Mouse (Mus musculus) kidney, adult 11 months (tissue): ENCODE data around the gene Spdl1.
"Not testable (repeated sequence)": the region's sequence is repeated elsewhere in the genome, so short reads cannot be mapped to it uniquely, and the experiment has no call there.

ENCODE experiments used
- DNase-seq: peaks from one replicate; pipeline ENCODE4 v3.0.0; 2022

Spdl1 gene

GRCm38 (mm10) chr11:34833318-34834086, at the start of gene Spdl1:
Spdl1 (minus strand) TSS chr11:34833641.
- peak; percentile 94 for DNase-seq

- no peak for DNase-seq
Measured at GRCm38 (mm10) chr11:34881528-34881927, 48.1 kb upstream of the Spdl1 start.

DNA sequence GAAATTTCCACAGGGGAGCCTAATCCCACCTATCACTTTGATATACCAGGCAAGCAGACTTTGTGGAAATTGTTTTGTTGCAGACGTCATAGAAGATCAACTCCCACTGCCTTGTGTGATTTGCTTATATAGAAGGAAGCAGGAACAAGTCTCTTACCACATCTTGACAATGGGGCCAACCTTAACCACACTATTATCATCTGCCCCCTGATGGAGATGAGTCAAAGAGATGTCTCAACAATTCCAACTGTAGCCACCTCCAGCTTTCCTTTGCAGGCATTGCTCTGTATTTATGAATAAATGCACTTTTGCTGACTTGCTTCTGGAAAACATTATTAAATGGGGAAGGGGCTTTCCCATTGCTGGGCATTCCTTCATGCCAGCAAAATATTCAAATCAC, 46.2 kb upstream of the Spdl1 start:
- DNase-seq = no peak

DNA sequence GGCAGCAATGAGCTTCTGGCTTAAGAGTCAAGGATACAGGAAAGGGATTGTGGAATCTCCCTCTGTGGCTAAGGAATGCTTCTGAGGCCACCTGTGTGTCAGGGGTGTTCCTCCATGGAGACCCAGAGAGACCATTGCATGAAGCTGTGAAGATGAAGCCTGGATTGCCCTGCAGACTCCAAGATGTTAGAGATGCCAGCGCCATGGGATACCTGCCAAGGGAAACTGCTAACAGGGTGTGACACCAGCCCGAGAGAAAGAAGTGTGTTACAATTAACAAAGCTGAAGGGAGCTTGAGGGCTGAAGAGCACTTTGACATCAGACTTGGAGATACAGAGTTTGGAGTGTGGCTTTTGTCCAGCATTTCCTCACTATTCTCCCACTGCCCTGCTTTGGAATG, 40.4 kb upstream of the Spdl1 start:
- no peak for DNase-seq

GRCm38 (mm10) chr11:34872432-34872831, 39.0 kb upstream of the Spdl1 start:
- DNase-seq = no peak

DNA sequence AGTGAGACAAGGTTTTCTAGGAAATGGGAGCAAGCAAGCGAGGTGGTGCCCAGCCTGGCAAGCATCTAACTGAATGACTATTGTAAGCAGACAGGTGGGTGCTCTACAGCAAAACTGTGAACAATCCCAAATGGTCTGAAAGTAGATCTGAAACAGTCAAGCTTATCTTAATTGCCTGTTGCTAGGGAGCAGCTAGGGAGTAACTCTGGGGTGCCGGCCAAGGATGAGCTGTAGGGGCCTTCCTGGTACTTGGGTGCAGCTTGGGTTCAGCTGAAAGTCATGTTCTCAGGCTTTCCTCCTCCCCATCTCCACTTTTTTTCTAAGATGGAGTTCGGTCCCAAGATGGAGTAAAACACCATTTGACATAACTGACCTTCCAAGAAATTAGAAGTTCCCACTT, 38.5 kb upstream of the Spdl1 start:
- DNase-seq = no peak

DNA sequence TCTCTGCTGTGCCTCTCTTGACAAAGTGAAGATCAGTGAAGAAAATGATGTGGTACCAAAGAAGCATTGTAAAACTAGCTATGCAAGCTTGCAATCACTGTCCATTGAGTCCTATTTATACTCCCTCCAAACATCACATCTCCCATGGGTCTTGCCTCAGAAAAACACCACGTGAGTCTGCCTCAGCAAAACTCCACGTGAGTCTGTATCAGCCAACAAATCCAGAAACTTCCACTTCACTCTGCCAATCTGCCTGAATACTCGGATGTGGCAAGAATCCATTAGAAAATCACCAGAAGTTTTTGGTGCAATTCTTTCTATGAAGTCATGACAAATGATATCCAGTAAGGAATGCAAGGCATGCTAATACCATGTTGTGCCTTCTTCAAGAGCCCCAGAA, 38.0 kb upstream of the Spdl1 start:
- no peak for DNase-seq

- no peak for DNase-seq
Measured at GRCm38 (mm10) chr11:34868626-34869025, 35.2 kb upstream of the Spdl1 start.

- DNase-seq = no peak
Measured at GRCm38 (mm10) chr11:34865741-34866270, 32.4 kb upstream of the Spdl1 start.

DNA sequence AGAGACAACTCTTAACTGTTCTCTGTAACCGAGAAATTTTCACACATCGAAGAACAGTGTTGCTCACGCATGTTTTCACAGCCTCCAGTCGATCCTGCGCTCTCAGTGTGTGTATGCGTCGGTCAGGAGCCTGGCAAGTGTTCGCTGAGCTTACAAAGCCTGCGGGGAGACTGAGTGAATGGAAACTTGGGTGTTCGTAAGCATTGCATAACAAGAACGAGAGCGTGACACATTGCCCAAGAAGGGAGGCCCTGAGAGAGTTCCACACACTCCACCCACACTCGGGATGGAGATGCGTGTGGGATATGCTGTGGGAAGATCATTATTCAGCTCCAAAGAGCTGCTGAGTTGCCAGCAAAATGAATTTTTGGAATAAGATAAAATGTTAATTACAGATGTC, 31.7 kb upstream of the Spdl1 start:
- no peak for DNase-seq

DNA sequence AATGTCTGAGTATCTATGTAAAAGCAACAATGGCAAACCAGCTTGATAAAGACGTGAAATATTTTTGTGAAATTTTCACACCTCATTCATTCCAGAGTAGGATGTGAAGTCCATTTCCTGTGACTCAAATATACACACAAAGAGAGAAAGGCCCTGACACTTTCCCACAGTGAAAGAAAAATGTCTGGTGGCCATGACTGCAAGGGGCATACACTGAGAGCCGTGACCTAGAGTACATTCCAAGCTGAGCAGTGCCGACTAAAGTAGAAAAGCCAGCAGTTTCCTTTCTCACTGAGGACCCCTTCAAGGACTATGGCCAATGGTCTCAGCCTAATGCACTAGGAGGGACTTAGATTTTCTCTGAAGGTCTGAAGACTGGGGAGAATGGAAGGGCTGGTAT, 23.2 kb upstream of the Spdl1 start:
- no peak for DNase-seq

DNA sequence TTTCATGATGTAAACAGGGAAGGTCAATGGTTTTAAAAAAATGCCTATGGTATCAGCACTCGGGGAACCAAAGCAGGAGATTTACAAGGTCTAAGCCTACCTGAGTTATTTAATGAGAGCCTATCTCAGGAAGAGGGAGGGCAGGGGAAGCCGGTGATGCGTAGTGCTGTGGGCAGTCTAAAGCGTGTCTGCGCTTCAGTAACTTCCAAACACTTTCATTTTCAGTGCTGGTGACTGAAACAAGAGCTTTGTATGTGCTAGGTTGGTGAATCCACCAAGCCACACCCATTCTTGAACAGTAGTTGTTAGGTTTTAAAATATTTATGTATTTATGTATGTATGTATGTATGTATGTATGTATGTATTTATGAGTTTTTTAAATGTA, 12.8 kb upstream of the Spdl1 start:
- no peak for DNase-seq

DNA sequence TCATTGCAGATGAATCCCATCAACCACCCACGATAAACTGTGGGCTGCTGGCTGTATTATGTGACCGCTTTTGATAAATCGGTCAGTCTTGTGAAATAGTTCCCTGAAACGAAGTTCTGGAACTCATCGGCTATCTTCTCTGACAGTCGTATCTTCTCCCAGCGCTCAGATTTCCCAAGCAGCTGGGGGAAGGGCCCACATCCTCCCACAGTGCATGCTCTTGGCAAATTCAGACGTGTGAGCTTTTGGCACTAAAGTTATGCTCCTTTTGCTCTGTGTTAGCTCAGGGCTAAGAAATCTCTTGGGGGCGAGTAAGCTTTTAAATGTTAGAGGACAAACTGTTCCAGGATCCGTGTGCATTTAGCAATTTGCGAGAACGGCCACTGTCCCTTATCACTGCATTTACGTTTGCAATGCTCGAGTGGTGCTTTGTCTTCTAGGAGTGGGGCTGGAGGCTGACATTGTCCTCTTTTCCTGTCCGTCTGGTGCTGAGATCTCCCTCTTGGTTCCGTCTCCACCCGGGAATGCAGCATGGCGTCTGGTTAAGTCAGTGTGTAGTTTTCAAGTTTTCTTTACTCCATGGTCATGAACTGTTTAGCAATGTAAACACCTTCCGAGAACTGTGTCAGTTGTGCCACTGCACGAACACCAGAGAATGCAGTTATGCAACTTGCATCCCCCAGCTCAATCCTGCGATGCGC, 12.3 kb upstream of the Spdl1 start:
- peak; percentile 2 for DNase-seq

- no peak for DNase-seq
Measured at GRCm38 (mm10) chr11:34843517-34843916, 10.1 kb upstream of the Spdl1 start.

GRCm38 (mm10) chr11:34840283-34840682, 6.8 kb upstream of the Spdl1 start:
- no peak for DNase-seq

DNA sequence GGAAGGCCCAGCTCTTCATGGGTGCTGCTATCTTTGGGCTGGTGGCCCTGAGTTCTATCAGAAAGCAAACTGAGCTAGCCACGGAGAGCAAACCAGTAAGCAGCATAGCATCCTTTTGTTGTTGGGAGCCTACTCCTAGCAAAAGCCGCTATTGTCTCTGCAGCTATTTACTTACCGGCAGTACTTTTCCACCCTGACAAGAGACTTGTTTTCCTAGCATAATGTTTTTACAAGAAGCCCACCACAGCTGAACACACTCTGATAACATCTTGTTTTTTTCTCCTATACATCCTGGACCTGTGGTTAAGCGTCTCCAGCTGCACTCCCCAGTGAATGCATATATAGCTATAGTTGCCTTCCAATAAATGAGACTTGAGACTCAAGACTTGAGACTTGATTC, 5.6 kb upstream of the Spdl1 start:
- DNase-seq = no peak

- no peak for DNase-seq
Measured at GRCm38 (mm10) chr11:34836272-34836671, 2.8 kb upstream of the Spdl1 start.

DNA sequence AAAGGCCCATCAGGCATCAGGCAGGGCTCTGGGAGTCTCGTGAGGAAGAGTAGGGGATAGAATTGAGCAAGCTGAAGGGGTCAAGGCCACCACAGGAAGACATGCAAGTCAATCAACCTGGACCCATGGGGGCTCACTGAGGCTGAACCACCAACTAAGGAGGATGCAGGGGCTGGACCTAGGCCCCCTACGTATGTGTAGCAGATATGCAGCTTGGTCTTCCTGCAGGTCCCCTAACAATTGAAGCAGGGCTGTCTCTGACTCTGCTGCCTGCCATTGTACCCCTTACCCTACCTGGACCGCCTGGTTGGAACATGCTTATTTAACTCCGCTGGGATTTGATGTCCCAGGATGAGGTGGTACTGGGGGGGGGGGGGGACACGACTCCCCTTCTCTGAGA, 763 bp downstream of the Spdl1 start:
- no peak for DNase-seq

DNA sequence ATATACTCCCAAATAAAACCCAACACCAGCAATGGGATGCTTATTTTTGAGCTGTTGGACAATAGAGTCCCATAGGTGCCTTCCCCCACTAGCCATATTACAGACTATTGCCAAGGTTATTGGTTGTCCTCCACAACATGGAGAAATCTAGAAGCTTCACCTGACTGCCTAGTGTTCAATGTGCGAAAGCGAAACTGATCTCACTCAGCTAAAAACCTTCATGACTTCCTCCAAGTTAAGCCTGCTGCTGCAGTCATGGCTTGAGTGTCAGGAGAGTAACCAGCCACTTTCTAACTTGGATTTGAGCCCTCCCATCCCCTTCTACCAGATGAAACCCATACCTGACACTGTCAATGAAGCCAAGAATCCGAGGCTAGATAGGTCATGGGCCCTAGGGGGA, 5.6 kb downstream of the Spdl1 start:
- DNase-seq = no peak

GRCm38 (mm10) chr11:34826940-34827339, 6.5 kb downstream of the Spdl1 start:
- no peak for DNase-seq

- no peak for DNase-seq
Measured at GRCm38 (mm10) chr11:34824791-34825190, 8.7 kb downstream of the Spdl1 start.

DNA sequence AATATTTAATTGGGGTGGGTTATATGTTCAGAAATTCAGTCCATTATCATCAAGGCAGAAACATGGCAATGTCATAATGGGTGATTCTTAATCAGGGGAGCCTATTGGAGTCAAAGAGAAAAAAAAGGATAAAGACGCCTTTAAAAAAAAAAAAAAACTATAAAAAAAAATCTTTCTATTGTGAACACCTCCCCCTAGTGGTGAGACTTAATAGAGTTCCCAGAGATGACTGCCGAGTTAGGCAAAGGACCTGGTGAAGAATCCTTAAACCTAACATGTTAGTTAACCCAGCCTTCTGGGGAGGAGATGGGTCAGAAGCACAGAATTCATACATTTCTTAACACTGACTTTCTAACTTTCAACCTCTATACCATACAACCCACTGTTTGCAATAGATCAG, 18.7 kb downstream of the Spdl1 start:
- DNase-seq = no peak

- DNase-seq = no peak
Measured at GRCm38 (mm10) chr11:34814319-34814718, 19.1 kb downstream of the Spdl1 start.

- DNase-seq = not testable (repeated sequence)
Measured at GRCm38 (mm10) chr11:34805026-34805425, 28.4 kb downstream of the Spdl1 start.
